Mouse (Mus musculus): ENCODE data around the gene Lce1g. TPM values are rescaled to one million over a fixed set of nuclear protein-coding genes. Genes with fewer than 3 reads are reported as not detected.

Gene Lce1g
- total and polyA plus RNA-seq, 3 experiments, result not detected

- no peaks in the 10 kb centered on the region for H3K79me2 ChIP-seq (ENCODE audit: control insufficient read depth, insufficient read depth, low read length, poor library complexity)
- no peaks in the 10 kb centered on the region for H3K36me3 ChIP-seq (ENCODE audit: control insufficient read depth in 1 of 2, insufficient read depth in 2 of 2, low read length in 2 of 2)
- no peaks in the 10 kb centered on the region for H3K9me3 ChIP-seq (replicated peaks; ENCODE audit: insufficient read depth, low read length)
- no peak within 1 kb of the TSS for H3K9ac ChIP-seq (ENCODE audit: control insufficient read depth, low read depth, low read length, poor library complexity, severe bottlenecking)
- H3K4me1 ChIP-seq (ENCODE audit: control insufficient read depth in 1 of 2, insufficient read depth in 2 of 2, low read length in 2 of 2), result no peaks in the 10 kb centered on the region
- TF ChIP-seq BHLHE40 (IDR thresholded peaks at IDR 0.05; ENCODE audit: borderline replicate concordance, low read depth, low read length) (no peak), E2F4 (IDR thresholded peaks at IDR 0.05; ENCODE audit: borderline replicate concordance, low read depth, low read length) (no peak), TAL1 (IDR thresholded peaks at IDR 0.05; ENCODE audit: low read length) (no peak), NRF1 (IDR thresholded peaks at IDR 0.05; ENCODE audit: insufficient read depth, low read depth, low read length, poor library complexity, severe bottlenecking) (no peak), MAX (IDR thresholded peaks at IDR 0.05; ENCODE audit: low read length) (no peak), USF2 (IDR thresholded peaks at IDR 0.05; ENCODE audit: borderline replicate concordance in 1 of 2, insufficient read depth in 1 of 2, low read depth in 1 of 2, low read length in 2 of 2) (no peak), POLR2A (IDR thresholded peaks at IDR 0.05; ENCODE audit: control insufficient read depth in 1 of 2, insufficient read depth in 1 of 2, low read depth in 1 of 2, low read length in 2 of 2, poor library complexity in 1 of 2) (no peak), UBTF (IDR thresholded peaks at IDR 0.05; ENCODE audit: borderline replicate concordance, insufficient read depth, low read depth, low read length) (no peak), MAFK (IDR thresholded peaks at IDR 0.05; ENCODE audit: borderline replicate concordance, low read depth, low read length) (no peak), ZC3H11A (IDR thresholded peaks at IDR 0.05; ENCODE audit: low read depth, low read length) (no peak), CHD2 (IDR thresholded peaks at IDR 0.05; ENCODE audit: low read length) (no peak)
- H3K27ac ChIP-seq (ENCODE audit: control insufficient read depth, low read depth, low read length), result no peak within 1 kb of the TSS
- no peaks in the 10 kb centered on the region for H3K27me3 ChIP-seq (ENCODE audit: control insufficient read depth in 1 of 2, insufficient read depth in 2 of 2, low read length in 2 of 2)
- no peak within 1 kb of the TSS for H3K4me3 ChIP-seq (ENCODE audit: control insufficient read depth in 1 of 2, insufficient read depth in 1 of 2, low read depth in 2 of 2, low read length in 2 of 2)
- no peak for DNase-seq (ENCODE audit: low read depth, low spot score)
Measured at GRCm38 (mm10) chr3:92764965-92765364, 12.8 kb upstream of the Lce1g start, which contains the start of gene Lce1h. Gene Lce1h, minus strand, starts transcription at chr3:92765065.

- DNase-seq (ENCODE audit: low read depth, low spot score), result no peak
- no peak overlapping the region for H3K4me3 ChIP-seq (ENCODE audit: control insufficient read depth in 1 of 2, insufficient read depth in 1 of 2, low read depth in 2 of 2, low read length in 2 of 2)
- H3K27me3 ChIP-seq (ENCODE audit: control insufficient read depth in 1 of 2, insufficient read depth in 2 of 2, low read length in 2 of 2), result no peaks in the 10 kb centered on the region
- H3K27ac ChIP-seq (ENCODE audit: control insufficient read depth, low read depth, low read length), result no peak overlapping the region
- no peaks in the 10 kb centered on the region for H3K9me3 ChIP-seq (replicated peaks; ENCODE audit: insufficient read depth, low read length)
- H3K9ac ChIP-seq (ENCODE audit: control insufficient read depth, low read depth, low read length, poor library complexity, severe bottlenecking), result no peak overlapping the region
- TF ChIP-seq RCOR1 (IDR thresholded peaks at IDR 0.05; ENCODE audit: low read depth, low read length), result no peak
- TF ChIP-seq GABPA (IDR thresholded peaks at IDR 0.05; ENCODE audit: low read depth, low read length), result no peak
- TF ChIP-seq SMC3 (IDR thresholded peaks at IDR 0.05; ENCODE audit: low read depth, low read length), result no peak
- TF ChIP-seq KAT2A (conservative IDR thresholded peaks at IDR 0.05; ENCODE audit: low read depth, low read length), result no peak
- no peak for TF ChIP-seq JUND (IDR thresholded peaks at IDR 0.05; ENCODE audit: low read depth, low read length)
- no peaks in the 10 kb centered on the region for H3K4me1 ChIP-seq (ENCODE audit: control insufficient read depth in 1 of 2, insufficient read depth in 2 of 2, low read length in 2 of 2)
- no peaks in the 10 kb centered on the region for H3K79me2 ChIP-seq (ENCODE audit: control insufficient read depth, insufficient read depth, low read length, poor library complexity)
- no peaks in the 10 kb centered on the region for H3K36me3 ChIP-seq (ENCODE audit: control insufficient read depth in 1 of 2, insufficient read depth in 2 of 2, low read length in 2 of 2)
Measured at GRCm38 (mm10) chr3:92753197-92753596, 1.1 kb upstream of the Lce1g start.

All from MEL (cell line).